Mouse (Mus musculus) kidney, adult 2 months (tissue): ENCODE results near the gene Rpl23.

Experiments used
- CTCF ChIP-seq: fragments of 200-500 bp; conservative IDR thresholded peaks from 2 replicates; pipeline ENCODE4 v1.5.1; 2011; ENCODE audit warnings: low read depth, mild to moderate bottlenecking, control low read depth, low read length, moderate library complexity, mixed read lengths; ENCODE audit not compliant: insufficient read depth, insufficient read length
- POLR2A ChIP-seq: fragments of 200-500 bp; IDR thresholded peaks from one replicate; pipeline ENCODE4 v1.6.1; 2011; ENCODE audit warnings: low read depth, low read length, control low read depth

GRCm38 (mm10) chr11:97810970-97811369 is 28.7 kb upstream of the Rpl23 start:
- TF ChIP-seq CTCF (no peak), POLR2A (no peak)
